Mouse (Mus musculus): Measurements from ENCODE around the gene Fbxw11. TPM values are rescaled to one million over a fixed set of nuclear protein-coding genes. Genes with fewer than 3 reads are reported as not detected.

Gene Fbxw11
- polyA plus RNA-seq, 1 experiment = 44.5 TPM

- H3K4me2 ChIP-seq (ENCODE audit: low read depth) = no peak overlapping the region
- no peaks in the 10 kb centered on the region for H3K36me3 ChIP-seq (ENCODE audit: control insufficient read depth, insufficient read depth)
- no peaks in the 10 kb centered on the region for H3K27me3 ChIP-seq (ENCODE audit: control insufficient read depth, insufficient read depth, insufficient read length)
- no peak overlapping the region for H3ac ChIP-seq (ENCODE audit: control insufficient read depth, insufficient read length)
- TF ChIP-seq MYOD1 (IDR thresholded peaks at IDR 0.05; ENCODE audit: control insufficient read depth in 1 of 3, insufficient read length in 2 of 3, low read depth in 2 of 3) (peak in 2 of 3 experiments; percentile 19 to 30), MYOG (IDR thresholded peaks at IDR 0.05; ENCODE audit: control insufficient read depth in 1 of 3, insufficient read depth in 1 of 3, insufficient read length in 2 of 3, low read depth in 2 of 3) (no peak)
- H3K4me3 ChIP-seq = no peak overlapping the region
- H3K79me2 ChIP-seq (ENCODE audit: control insufficient read depth, insufficient read depth) = no peaks in the 10 kb centered on the region
These were observed 14.6 kb upstream of the Fbxw11 start for GRCm38 (mm10) chr11:32627900-32628299.

DNA sequence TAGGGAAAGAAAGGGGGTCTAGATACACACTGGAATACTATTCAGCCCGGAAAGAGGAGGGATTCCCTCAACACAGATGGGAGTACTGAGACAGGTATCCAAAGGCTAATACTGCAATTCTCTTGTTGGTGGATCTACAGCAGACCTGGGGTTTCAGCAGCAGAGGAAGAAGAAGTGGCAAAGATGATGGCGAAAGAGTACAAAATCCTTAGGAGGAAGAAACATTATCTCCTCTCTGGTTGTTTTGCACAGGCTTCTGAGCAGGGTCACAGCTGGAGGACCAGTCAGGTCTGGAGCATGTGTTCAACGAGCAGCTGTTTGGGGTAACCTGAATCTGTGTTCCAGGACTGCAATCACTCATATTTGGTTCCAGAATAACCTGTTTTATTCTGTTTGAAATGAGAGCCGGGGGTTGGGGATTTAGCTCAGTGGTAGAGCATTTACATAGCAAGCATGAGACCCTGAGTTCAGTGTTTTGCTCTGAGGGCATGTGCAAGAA, 12.8 kb upstream of the Fbxw11 start:
- H3K36me3 ChIP-seq (ENCODE audit: control insufficient read depth, insufficient read depth) = no peaks in the 10 kb centered on the region
- H3ac ChIP-seq (ENCODE audit: control insufficient read depth, insufficient read length) = no peak overlapping the region
- no peaks in the 10 kb centered on the region for H3K27me3 ChIP-seq (ENCODE audit: control insufficient read depth, insufficient read depth, insufficient read length)
- no peaks in the 10 kb centered on the region for H3K79me2 ChIP-seq (ENCODE audit: control insufficient read depth, insufficient read depth)
- no peak overlapping the region for H3K4me2 ChIP-seq (ENCODE audit: low read depth)
- TF ChIP-seq CEBPB (IDR thresholded peaks at IDR 0.05; ENCODE audit: insufficient read depth, poor library complexity, severe bottlenecking) (no peak), SRF (IDR thresholded peaks at IDR 0.05; ENCODE audit: control insufficient read depth, insufficient read length, low read depth) (no peak), MYOG (IDR thresholded peaks at IDR 0.05; ENCODE audit: control insufficient read depth in 1 of 3, insufficient read depth in 1 of 3, insufficient read length in 2 of 3, low read depth in 2 of 3) (peak in 1 of 3 experiments; percentile 14), REST (IDR thresholded peaks at IDR 0.05; ENCODE audit: insufficient read depth, insufficient read length) (no peak), USF1 (IDR thresholded peaks at IDR 0.05; ENCODE audit: low read depth) (no peak), POLR2AphosphoS2 (IDR thresholded peaks at IDR 0.05; ENCODE audit: insufficient read length, low read depth) (no peak), POLR2A (IDR thresholded peaks at IDR 0.05; ENCODE audit: insufficient read length, low read depth) (no peak), MYOD1 (IDR thresholded peaks at IDR 0.05; ENCODE audit: control insufficient read depth in 1 of 3, insufficient read length in 2 of 3, low read depth in 2 of 3) (peak in 1 of 3 experiments; percentile 6), E2F4 (IDR thresholded peaks at IDR 0.05; ENCODE audit: insufficient read depth) (no peak), MAX (IDR thresholded peaks at IDR 0.05; ENCODE audit: low read depth) (no peak)
- no peak overlapping the region for H3K4me3 ChIP-seq

- Histone ChIP-seq H3K79me2 (ENCODE audit: control insufficient read depth, insufficient read depth) (no peaks in the 10 kb centered on the region), H3K36me3 (ENCODE audit: control insufficient read depth, insufficient read depth) (no peaks in the 10 kb centered on the region), H3ac (ENCODE audit: control insufficient read depth, insufficient read length) (no peak overlapping the region), H3K4me2 (ENCODE audit: low read depth) (no peak overlapping the region), H3K4me3 (no peak overlapping the region), H3K27me3 (ENCODE audit: control insufficient read depth, insufficient read depth, insufficient read length) (no peaks in the 10 kb centered on the region)
- no peak for TF ChIP-seq E2F4 (IDR thresholded peaks at IDR 0.05; ENCODE audit: insufficient read depth)
- no peak for TF ChIP-seq MYOG (IDR thresholded peaks at IDR 0.05; ENCODE audit: control insufficient read depth in 1 of 3, insufficient read depth in 1 of 3, insufficient read length in 2 of 3, low read depth in 2 of 3)
- TF ChIP-seq MYOD1 (IDR thresholded peaks at IDR 0.05; ENCODE audit: control insufficient read depth in 1 of 3, insufficient read length in 2 of 3, low read depth in 2 of 3) = no peak
- TF ChIP-seq POLR2AphosphoS2 (IDR thresholded peaks at IDR 0.05; ENCODE audit: insufficient read length, low read depth) = no peak
- no peak for TF ChIP-seq USF1 (IDR thresholded peaks at IDR 0.05; ENCODE audit: low read depth)
- no peak for TF ChIP-seq SRF (IDR thresholded peaks at IDR 0.05; ENCODE audit: control insufficient read depth, insufficient read length, low read depth)
- no peak for TF ChIP-seq TCF12 (IDR thresholded peaks at IDR 0.05; ENCODE audit: insufficient read depth, poor library complexity, severe bottlenecking)
- TF ChIP-seq CEBPB (IDR thresholded peaks at IDR 0.05; ENCODE audit: insufficient read depth, poor library complexity, severe bottlenecking) = no peak
- no peak for TF ChIP-seq MAX (IDR thresholded peaks at IDR 0.05; ENCODE audit: low read depth)
- no peak for TF ChIP-seq REST (IDR thresholded peaks at IDR 0.05; ENCODE audit: insufficient read depth, insufficient read length)
- no peak for TF ChIP-seq POLR2A (IDR thresholded peaks at IDR 0.05; ENCODE audit: insufficient read length, low read depth)
- no peak for TF ChIP-seq TCF3 (IDR thresholded peaks at IDR 0.05; ENCODE audit: insufficient read length, low read depth)
These were observed 9.9 kb upstream of the Fbxw11 start for GRCm38 (mm10) chr11:32632671-32633070.

GRCm38 (mm10) chr11:32633542-32633941, 9.0 kb upstream of the Fbxw11 start:
- H3ac ChIP-seq (ENCODE audit: control insufficient read depth, insufficient read length) = no peak overlapping the region
- no peaks in the 10 kb centered on the region for H3K36me3 ChIP-seq (ENCODE audit: control insufficient read depth, insufficient read depth)
- H3K79me2 ChIP-seq (ENCODE audit: control insufficient read depth, insufficient read depth) = no peaks in the 10 kb centered on the region
- H3K27me3 ChIP-seq (ENCODE audit: control insufficient read depth, insufficient read depth, insufficient read length) = no peaks in the 10 kb centered on the region
- no peak overlapping the region for H3K4me2 ChIP-seq (ENCODE audit: low read depth)
- TF ChIP-seq MYOG (IDR thresholded peaks at IDR 0.05; ENCODE audit: control insufficient read depth in 1 of 3, insufficient read depth in 1 of 3, insufficient read length in 2 of 3, low read depth in 2 of 3) = no peak
- no peak for TF ChIP-seq SRF (IDR thresholded peaks at IDR 0.05; ENCODE audit: control insufficient read depth, insufficient read length, low read depth)
- TF ChIP-seq MYOD1 (IDR thresholded peaks at IDR 0.05; ENCODE audit: control insufficient read depth in 1 of 3, insufficient read length in 2 of 3, low read depth in 2 of 3) = no peak
- TF ChIP-seq USF1 (IDR thresholded peaks at IDR 0.05; ENCODE audit: low read depth) = no peak
- TF ChIP-seq CEBPB (IDR thresholded peaks at IDR 0.05; ENCODE audit: insufficient read depth, poor library complexity, severe bottlenecking) = no peak
- no peak for TF ChIP-seq REST (IDR thresholded peaks at IDR 0.05; ENCODE audit: insufficient read depth, insufficient read length)
- no peak for TF ChIP-seq POLR2AphosphoS2 (IDR thresholded peaks at IDR 0.05; ENCODE audit: insufficient read length, low read depth)
- TF ChIP-seq TCF12 (IDR thresholded peaks at IDR 0.05; ENCODE audit: insufficient read depth, poor library complexity, severe bottlenecking) = no peak
- TF ChIP-seq TCF3 (IDR thresholded peaks at IDR 0.05; ENCODE audit: insufficient read length, low read depth) = no peak
- TF ChIP-seq POLR2A (IDR thresholded peaks at IDR 0.05; ENCODE audit: insufficient read length, low read depth) = no peak
- TF ChIP-seq E2F4 (IDR thresholded peaks at IDR 0.05; ENCODE audit: insufficient read depth) = no peak
- no peak overlapping the region for H3K4me3 ChIP-seq

DNA sequence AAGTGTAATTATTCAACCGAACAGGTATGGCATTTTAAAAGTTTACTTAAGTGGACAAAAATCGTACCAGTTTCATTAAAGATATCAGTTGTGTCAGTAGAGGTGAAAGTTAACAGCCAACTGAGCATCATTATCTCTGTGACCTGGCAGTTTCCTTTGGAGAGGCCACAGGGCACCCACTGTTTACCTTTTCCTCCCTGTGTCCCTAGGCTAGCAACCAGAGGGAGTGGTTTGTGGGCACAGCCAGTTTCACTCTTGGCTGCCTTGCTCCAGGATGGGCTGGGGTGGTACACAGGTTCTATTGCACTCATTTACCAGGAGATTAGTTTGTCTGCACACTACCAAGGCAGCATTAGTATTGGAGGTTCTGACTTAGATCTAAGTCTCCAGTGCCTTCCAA, 8.4 kb upstream of the Fbxw11 start:
- no peak overlapping the region for H3ac ChIP-seq (ENCODE audit: control insufficient read depth, insufficient read length)
- H3K79me2 ChIP-seq (ENCODE audit: control insufficient read depth, insufficient read depth) = no peaks in the 10 kb centered on the region
- H3K27me3 ChIP-seq (ENCODE audit: control insufficient read depth, insufficient read depth, insufficient read length) = no peaks in the 10 kb centered on the region
- TF ChIP-seq MYOD1 (IDR thresholded peaks at IDR 0.05; ENCODE audit: control insufficient read depth in 1 of 3, insufficient read length in 2 of 3, low read depth in 2 of 3) = no peak
- TF ChIP-seq POLR2A (IDR thresholded peaks at IDR 0.05; ENCODE audit: insufficient read length, low read depth) = no peak
- TF ChIP-seq TCF3 (IDR thresholded peaks at IDR 0.05; ENCODE audit: insufficient read length, low read depth) = no peak
- no peak for TF ChIP-seq MAX (IDR thresholded peaks at IDR 0.05; ENCODE audit: low read depth)
- no peak for TF ChIP-seq TCF12 (IDR thresholded peaks at IDR 0.05; ENCODE audit: insufficient read depth, poor library complexity, severe bottlenecking)
- no peak for TF ChIP-seq CEBPB (IDR thresholded peaks at IDR 0.05; ENCODE audit: insufficient read depth, poor library complexity, severe bottlenecking)
- TF ChIP-seq POLR2AphosphoS2 (IDR thresholded peaks at IDR 0.05; ENCODE audit: insufficient read length, low read depth) = no peak
- no peaks in the 10 kb centered on the region for H3K36me3 ChIP-seq (ENCODE audit: control insufficient read depth, insufficient read depth)
- H3K4me3 ChIP-seq = no peak overlapping the region
- H3K4me2 ChIP-seq (ENCODE audit: low read depth) = no peak overlapping the region
